Mouse (Mus musculus): Measurements from ENCODE around the gene Tmem140. TPM values are rescaled to one million over a fixed set of nuclear protein-coding genes. Genes with fewer than 3 reads are reported as not detected.

The Tmem140 gene
- total and polyA plus RNA-seq, 2 experiments from 2014 or later = 6.1 to 7.7 TPM

DNA sequence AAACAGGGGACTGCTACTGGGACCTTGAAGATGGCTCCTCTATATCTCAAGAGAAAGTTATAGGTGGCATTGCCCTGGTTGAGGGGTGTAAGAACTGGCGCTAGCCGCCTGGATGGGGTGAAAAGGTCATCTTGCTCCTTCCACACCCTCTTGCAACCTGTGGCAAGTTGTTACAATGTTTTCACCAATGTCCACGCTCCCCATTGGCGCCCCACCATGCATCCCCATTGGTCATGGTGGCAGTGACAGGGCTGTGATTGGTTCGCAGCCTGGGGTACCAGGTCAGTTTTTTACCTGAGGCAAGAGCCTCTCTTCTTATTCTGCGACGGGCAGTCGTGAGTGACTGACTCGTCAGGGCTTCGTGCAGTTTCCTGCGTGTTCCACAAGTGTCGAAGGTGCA, 57.7 kb downstream of the Tmem140 start:
- WGBS = 90% methylated on average over 12 of the region's 12 CpGs
- Histone ChIP-seq H3K9me3 (replicated peaks; ENCODE audit: control insufficient read depth, low read length) (no peaks in the 10 kb centered on the region), H3K4me3 (ENCODE audit: low read depth, low read length) (no peak overlapping the region), H3K4me2 (ENCODE audit: low read depth, low read length) (no peak overlapping the region), H3K27me3 (ENCODE audit: control insufficient read depth, insufficient read depth, low read length) (no peaks in the 10 kb centered on the region), H3K4me1 (ENCODE audit: control insufficient read depth, insufficient read depth) (no peaks in the 10 kb centered on the region), H3K9ac (replicated peaks; ENCODE audit: low read depth, low read length) (no peak overlapping the region), H3K36me3 (replicated peaks; ENCODE audit: control insufficient read depth, insufficient read depth, low read length) (no peaks in the 10 kb centered on the region), H3K27ac (ENCODE audit: low read depth) (no peak overlapping the region)
- TF ChIP-seq CTCF (IDR thresholded peaks at IDR 0.05; ENCODE audit: low read depth) (no peak), EP300 (IDR thresholded peaks at IDR 0.05; ENCODE audit: low read depth) (no peak)
- no peak for ATAC-seq (ENCODE audit: insufficient read depth, low read depth)
- DNase-seq (ENCODE audit: low spot score) = no peak

DNA sequence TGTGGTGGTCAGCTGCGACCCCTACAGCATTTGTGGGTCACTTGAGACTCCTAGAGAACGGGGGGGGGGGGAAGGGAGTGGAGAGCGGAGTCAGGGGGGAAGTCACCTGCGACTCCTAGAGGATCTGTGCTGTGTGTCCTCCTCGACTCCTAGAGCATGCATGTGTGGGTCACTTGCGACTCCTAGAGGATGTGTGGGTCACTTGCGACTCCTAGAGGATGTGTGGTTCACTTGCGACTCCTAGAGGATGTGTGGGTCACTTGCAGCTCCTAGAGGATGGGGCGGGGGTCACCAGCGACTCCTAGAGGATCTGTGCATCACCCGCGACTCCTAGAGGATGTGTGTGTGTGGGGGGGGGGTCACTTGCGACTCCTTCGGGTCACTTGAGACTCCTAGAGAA, 59.0 kb downstream of the Tmem140 start:
- Histone ChIP-seq H3K36me3 (replicated peaks; ENCODE audit: control insufficient read depth, insufficient read depth, low read length) (no peaks in the 10 kb centered on the region), H3K9me3 (replicated peaks; ENCODE audit: control insufficient read depth, low read length) (no peaks in the 10 kb centered on the region), H3K27ac (ENCODE audit: low read depth) (no peak overlapping the region), H3K27me3 (ENCODE audit: control insufficient read depth, insufficient read depth, low read length) (no peaks in the 10 kb centered on the region), H3K4me2 (ENCODE audit: low read depth, low read length) (no peak overlapping the region), H3K9ac (replicated peaks; ENCODE audit: low read depth, low read length) (no peak overlapping the region), H3K4me3 (ENCODE audit: low read depth, low read length) (no peak overlapping the region), H3K4me1 (ENCODE audit: control insufficient read depth, insufficient read depth) (no peaks in the 10 kb centered on the region)
- TF ChIP-seq EP300 (IDR thresholded peaks at IDR 0.05; ENCODE audit: low read depth) = no peak
- peak; percentile 99 for TF ChIP-seq CTCF (IDR thresholded peaks at IDR 0.05; ENCODE audit: low read depth)
- DNase-seq (ENCODE audit: low spot score) (peak; percentile 79), ATAC-seq (ENCODE audit: insufficient read depth, low read depth) (peak; percentile 85)
- 41% methylated on average over 13 of the region's 14 CpGs for WGBS

Other genes with a start within 250 kb of the Tmem140 start
- gene Agbl3, start 82.7 kb upstream of the Tmem140 start, total RNA-seq (2014; rRNA removed; ENCODE audit: low replicate concordance) = 3.6 and 17.1 TPM in 2 replicates
- gene Agbl3, start 82.7 kb upstream of the Tmem140 start, polyA plus RNA-seq (2015; fragmentation: Nextera tagmentation; extraction: Ambion mirVana) = 7.9 and 8.0 TPM in 2 replicates
- 1.7 and 6.3 TPM in 2 replicates for gene Cyren, start 14.9 kb downstream of the Tmem140 start, total RNA-seq (2014; rRNA removed; ENCODE audit: low replicate concordance)
- 6.1 and 6.3 TPM in 2 replicates for gene Cyren, start 14.9 kb downstream of the Tmem140 start, polyA plus RNA-seq (2015; fragmentation: Nextera tagmentation; extraction: Ambion mirVana)
- 24.9 and 25.2 TPM in 2 replicates for gene Wdr91, start 47.7 kb downstream of the Tmem140 start, total RNA-seq (2014; rRNA removed; ENCODE audit: low replicate concordance)
- gene Wdr91, start 47.7 kb downstream of the Tmem140 start, polyA plus RNA-seq (2015; fragmentation: Nextera tagmentation; extraction: Ambion mirVana) = 7.7 and 8.6 TPM in 2 replicates
- not detected in 2 replicates for gene Stra8, start 57.0 kb downstream of the Tmem140 start, total RNA-seq (2014; rRNA removed; ENCODE audit: low replicate concordance)
- not detected in 2 replicates for gene Stra8, start 57.0 kb downstream of the Tmem140 start, polyA plus RNA-seq (2015; fragmentation: Nextera tagmentation; extraction: Ambion mirVana)
- gene Slc23a4, start 125.3 kb downstream of the Tmem140 start, total RNA-seq (2014; rRNA removed; ENCODE audit: low replicate concordance) = 0.04 and 0.77 TPM in 2 replicates
- gene Slc23a4, start 125.3 kb downstream of the Tmem140 start, polyA plus RNA-seq (2015; fragmentation: Nextera tagmentation; extraction: Ambion mirVana) = 0.22 and 0.42 TPM in 2 replicates